Mouse (Mus musculus) thymus, adult 2 months (tissue): ENCODE data around the gene Klra6. TPM values are rescaled to one million over a fixed set of nuclear protein-coding genes. Genes with fewer than 3 reads are reported as not detected.
"Not testable (repeated sequence)": the region's sequence is repeated elsewhere in the genome, so short reads cannot be mapped to it uniquely, and the experiment has no call there.

Experiments
- DNase-seq: peaks from one replicate; pipeline ENCODE4 v3.0.0; 2021
- H3K27ac ChIP-seq: fragments of 200-500 bp; 2 replicates; pipeline ENCODE4 v1.5.1; 2012; ENCODE audit warnings: low read length, control low read depth; ENCODE audit not compliant: control insufficient read depth, insufficient read depth
- H3K27me3 ChIP-seq: fragments of 200-500 bp; 2 replicates; pipeline ENCODE4 v1.6.1; 2012; ENCODE audit warnings: mild to moderate bottlenecking, low read length, moderate library complexity, mixed read lengths; ENCODE audit not compliant: control insufficient read depth, insufficient read depth
- H3K36me3 ChIP-seq: fragments of 200-500 bp; 2 replicates; pipeline ENCODE4 v1.6.1; 2012; ENCODE audit warnings: mild to moderate bottlenecking, low read length, moderate library complexity; ENCODE audit not compliant: control insufficient read depth, insufficient read depth
- H3K4me1 ChIP-seq: fragments of 200-500 bp; replicated peaks from 2 replicates; pipeline ENCODE4 v1.6.1; 2012; ENCODE audit warnings: low read length; ENCODE audit not compliant: control insufficient read depth, insufficient read depth
- H3K4me3 ChIP-seq: fragments of 200-500 bp; 2 replicates; pipeline ENCODE4 v1.5.1; 2012; ENCODE audit warnings: mild to moderate bottlenecking, low read length, control low read depth, moderate library complexity; ENCODE audit not compliant: control insufficient read depth, insufficient read depth
- CTCF ChIP-seq: fragments of 200-500 bp; IDR thresholded peaks from 2 replicates; pipeline ENCODE4 v1.5.1; 2012; ENCODE audit warnings: mild to moderate bottlenecking, control low read depth, low read length, moderate library complexity, borderline replicate concordance; ENCODE audit not compliant: control insufficient read depth, poor library complexity, insufficient read depth; ENCODE audit errors: extremely low read depth
- POLR2A ChIP-seq: fragments of 200-500 bp; IDR thresholded peaks from 2 replicates; pipeline ENCODE4 v1.6.1; 2012; ENCODE audit warnings: mild to moderate bottlenecking, low read length, control low read depth, moderate library complexity; ENCODE audit not compliant: control insufficient read depth, poor library complexity, insufficient read depth; ENCODE audit errors: extremely low read depth
- WGBS: fragments of 180-500 bp; shearing (Covaris S2); methylation state at CpG from one replicate; pipeline ENCODE4 v1.1.7; 2018; 5-methylcytosine and 5-hydroxymethylcytosine counted together
- polyA plus RNA-seq: library from polyadenylated mRNA; depleted of rRNA; stranded (reverse); fragments of >200 nt; gene quantifications from 2 replicates; pipeline ENCODE4 v1.2.3, GENCODE M21; 2012; rRNA removed

Gene Klra6
- not detected in 2 replicates for polyA plus RNA-seq

- H3K4me3 ChIP-seq: no peak within 1 kb of the TSS
- no peak for TF ChIP-seq POLR2A
- no peak for TF ChIP-seq CTCF
- no peak within 1 kb of the TSS for H3K27ac ChIP-seq
- H3K4me1 ChIP-seq: peaks cover 3% of the 10 kb centered on the region; the same call in 1 of the 2 replicates
- no peaks in the 10 kb centered on the region for H3K27me3 ChIP-seq
- WGBS: 71% methylated on average over 4 of the region's 4 CpGs
- no peaks in the 10 kb centered on the region for H3K36me3 ChIP-seq
- no peak for DNase-seq
These were observed at the start of gene Klra6 for GRCm38 (mm10) chr6:130026854-130027253. Gene Klra6 (minus strand): TSS chr6:130026954.

- 75% methylated on average over 1 of the region's 1 CpGs for WGBS
- not testable (repeated sequence) for H3K4me1 ChIP-seq, H3K27ac ChIP-seq, H3K36me3 ChIP-seq, H3K27me3 ChIP-seq, H3K4me3 ChIP-seq, DNase-seq
These were observed 40.4 kb upstream of the Klra6 start, which contains the start of gene Klra4 for GRCm38 (mm10) chr6:130067171-130067570. Gene Klra4 (minus strand): TSS chr6:130067271.

GRCm38 (mm10) chr6:130065196-130065595, 38.4 kb upstream of the Klra6 start:
- Histone ChIP-seq H3K4me1 (no peaks in the 10 kb centered on the region), H3K27ac (no peak overlapping the region), H3K36me3 (no peaks in the 10 kb centered on the region), H3K4me3 (no peak overlapping the region), H3K27me3 (no peaks in the 10 kb centered on the region)
- DNase-seq: no peak
- 92% methylated on average over 5 of the region's 5 CpGs for WGBS
- TF ChIP-seq CTCF (no peak), POLR2A (no peak)

GRCm38 (mm10) chr6:130035146-130035545, 8.4 kb upstream of the Klra6 start:
- not testable (repeated sequence) for DNase-seq, H3K4me3 ChIP-seq, H3K27me3 ChIP-seq, H3K4me1 ChIP-seq, H3K36me3 ChIP-seq, H3K27ac ChIP-seq
- 69% methylated on average over 4 of the region's 4 CpGs for WGBS

GRCm38 (mm10) chr6:130031493-130032089, 4.8 kb upstream of the Klra6 start:
- not testable (repeated sequence) for DNase-seq, H3K36me3 ChIP-seq, H3K27ac ChIP-seq

More at GRCm38 (mm10) chr6:130031493-130032089, 4.8 kb upstream of the Klra6 start:
- not testable (repeated sequence) for H3K4me3 ChIP-seq, H3K4me1 ChIP-seq, H3K27me3 ChIP-seq

Other genes starting within 250 kb of the Klra6 start
- not detected in 2 replicates for gene Gm156, start 242.7 kb downstream of the Klra6 start, polyA plus RNA-seq
- gene Gm17631, start 164.3 kb downstream of the Klra6 start, polyA plus RNA-seq: not detected in 2 replicates
- 0.30 and 0.32 TPM in 2 replicates for gene Klra17, start 150.3 kb downstream of the Klra6 start, polyA plus RNA-seq
- gene Klra5, start 109.3 kb downstream of the Klra6 start, polyA plus RNA-seq: 0.16 TPM in 1 of 2 replicates, not detected in the other
- not detected in 2 replicates for gene Klra4, start 40.3 kb upstream of the Klra6 start, polyA plus RNA-seq
- not detected in 2 replicates for gene Klra8, start 102.9 kb upstream of the Klra6 start, polyA plus RNA-seq
- gene Klra9, start 166.2 kb upstream of the Klra6 start, polyA plus RNA-seq: 0.15 TPM in 1 of 2 replicates, not detected in the other
- not detected in 2 replicates for gene Klra7, start 206.4 kb upstream of the Klra6 start, polyA plus RNA-seq